Mouse (Mus musculus) E14TG2a.4 (cell line): ENCODE results near the gene Degs2.

ENCODE experiments used
- CTCF ChIP-seq: conservative IDR thresholded peaks from 2 replicates; pipeline ENCODE4 v1.5.1; 2014; ENCODE audit warnings: low read length
- NANOG ChIP-seq: IDR thresholded peaks from 2 replicates; pipeline ENCODE4 v1.6.1; 2014; ENCODE audit warnings: borderline replicate concordance, low read length, mixed read lengths
- POU5F1 ChIP-seq: IDR thresholded peaks from 2 replicates; pipeline ENCODE4 v1.6.1; 2014; ENCODE audit warnings: low read length, borderline replicate concordance

- no peak for TF ChIP-seq CTCF
- TF ChIP-seq NANOG, result no peak
- no peak for TF ChIP-seq POU5F1
Measured at GRCm38 (mm10) chr12:108709964-108710765, 8.1 kb upstream of the Degs2 start.
